Mouse (Mus musculus) large intestine, adult 2 months (tissue): ENCODE measurements around the gene Elmo3. TPM values are rescaled to one million over a fixed set of nuclear protein-coding genes. Genes with fewer than 3 reads are reported as not detected.
A peak's percentile ranks its signal among the peaks of the same experiment; 100 is the strongest.

Experiments used
- DNase-seq: peaks from one replicate; pipeline ENCODE4 v3.0.0-alpha.2; 2012; ENCODE audit warnings: low read depth, low spot score
- WGBS: fragments of 180-500 bp; shearing (Covaris S2); methylation state at CpG from one replicate; pipeline ENCODE4 v1.1.7; 2018; 5-methylcytosine and 5-hydroxymethylcytosine counted together
- polyA plus RNA-seq: library from polyadenylated mRNA; depleted of rRNA; stranded (reverse); fragments of >200 nt; gene quantifications from 2 replicates; pipeline ENCODE4 v1.2.3, GENCODE M21; 2012; rRNA removed

Gene Elmo3
- 65.9 and 82.0 TPM in 2 replicates for polyA plus RNA-seq

- DNase-seq: peak; percentile 76
- 4% methylated on average over 30 of the region's 30 CpGs for WGBS
Measured at GRCm38 (mm10) chr8:105305211-105306145, at the start of gene Elmo3. Gene Elmo3 (plus strand): TSS chr8:105305601.

DNA sequence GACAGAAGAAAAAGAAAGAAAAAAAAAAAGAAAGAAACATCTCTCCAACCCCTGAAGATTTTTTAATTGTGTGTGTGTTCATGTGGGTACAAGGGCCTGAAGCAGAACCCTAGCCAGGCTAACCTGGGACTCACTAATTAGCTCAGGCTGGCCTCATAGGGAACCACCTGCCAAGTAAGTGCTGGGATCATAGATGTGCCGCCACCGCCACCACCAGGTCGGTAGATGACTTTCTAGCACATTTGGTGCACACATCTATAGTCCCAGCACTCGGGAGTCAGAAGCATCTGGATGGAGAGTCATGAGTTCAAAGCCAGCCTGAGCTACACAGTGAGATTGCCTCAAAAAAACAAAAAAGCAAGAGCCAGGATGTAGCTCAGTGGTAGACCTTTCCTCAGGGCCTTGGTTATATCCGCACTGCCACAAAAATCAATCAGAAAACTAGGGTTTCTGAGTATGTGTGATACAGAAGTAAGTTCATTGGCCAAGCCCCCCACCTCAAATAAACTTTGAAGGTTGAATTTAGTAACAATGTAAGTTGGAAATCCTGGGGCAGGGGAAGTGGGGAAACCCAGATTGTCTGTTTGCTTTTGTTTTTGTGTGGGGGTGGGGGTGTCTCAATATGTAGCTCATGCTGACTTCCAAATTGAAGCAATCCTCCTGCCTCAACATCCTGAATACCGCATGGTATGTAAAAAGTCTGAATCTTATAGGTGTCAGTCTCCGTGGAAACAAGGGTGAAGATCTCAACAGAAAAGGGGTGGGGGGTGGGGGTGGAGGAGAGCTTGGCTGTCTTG is 47.9 kb upstream of the Elmo3 start:
- 88% methylated on average over 7 of the region's 7 CpGs for WGBS
- DNase-seq: no peak

DNA sequence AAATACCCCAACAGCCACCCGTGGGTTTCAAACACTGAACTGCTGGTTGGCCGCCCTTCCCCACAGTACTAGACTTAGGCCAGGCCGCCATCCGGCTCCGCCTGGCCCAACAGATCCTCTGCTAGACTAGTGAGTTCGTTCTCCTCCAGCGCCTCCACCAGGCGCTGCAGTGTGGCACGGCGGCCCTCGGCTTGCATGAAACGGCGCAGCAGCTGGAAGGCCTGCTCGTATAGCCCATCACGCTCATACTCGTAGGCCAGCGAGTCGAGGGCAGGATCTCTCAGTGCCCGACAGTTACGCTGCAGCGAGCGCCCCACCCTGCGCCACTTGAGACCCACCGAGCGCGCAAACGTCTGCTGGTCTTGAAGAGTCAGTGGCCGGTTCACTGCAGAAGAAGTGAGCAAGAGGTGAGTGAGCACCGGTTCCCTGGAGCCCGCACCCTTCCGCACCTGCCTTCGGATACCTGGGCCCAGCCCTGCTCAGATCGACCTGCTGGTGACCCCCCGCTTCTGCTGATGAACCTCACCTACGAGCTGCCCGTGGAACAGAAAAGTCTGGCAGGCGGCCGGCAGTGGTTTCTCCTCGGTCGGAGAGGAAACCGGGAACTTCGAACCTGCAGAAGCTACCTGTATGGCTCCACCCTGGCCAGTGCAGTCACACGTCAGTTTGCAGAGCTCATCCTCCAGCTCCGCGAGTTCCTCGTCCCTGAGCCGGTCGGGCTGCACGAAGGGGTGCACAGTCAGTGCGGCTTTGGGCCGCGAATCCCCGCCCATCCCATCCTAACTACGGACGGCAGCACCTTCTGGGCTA is 46.3 kb upstream of the Elmo3 start:
- DNase-seq: no peak
- 73% methylated on average over 55 of the region's 55 CpGs for WGBS

GRCm38 (mm10) chr8:105259721-105260320 is 45.6 kb upstream of the Elmo3 start:
- DNase-seq: no peak
- WGBS: 29% methylated on average over 30 of the region's 30 CpGs

DNA sequence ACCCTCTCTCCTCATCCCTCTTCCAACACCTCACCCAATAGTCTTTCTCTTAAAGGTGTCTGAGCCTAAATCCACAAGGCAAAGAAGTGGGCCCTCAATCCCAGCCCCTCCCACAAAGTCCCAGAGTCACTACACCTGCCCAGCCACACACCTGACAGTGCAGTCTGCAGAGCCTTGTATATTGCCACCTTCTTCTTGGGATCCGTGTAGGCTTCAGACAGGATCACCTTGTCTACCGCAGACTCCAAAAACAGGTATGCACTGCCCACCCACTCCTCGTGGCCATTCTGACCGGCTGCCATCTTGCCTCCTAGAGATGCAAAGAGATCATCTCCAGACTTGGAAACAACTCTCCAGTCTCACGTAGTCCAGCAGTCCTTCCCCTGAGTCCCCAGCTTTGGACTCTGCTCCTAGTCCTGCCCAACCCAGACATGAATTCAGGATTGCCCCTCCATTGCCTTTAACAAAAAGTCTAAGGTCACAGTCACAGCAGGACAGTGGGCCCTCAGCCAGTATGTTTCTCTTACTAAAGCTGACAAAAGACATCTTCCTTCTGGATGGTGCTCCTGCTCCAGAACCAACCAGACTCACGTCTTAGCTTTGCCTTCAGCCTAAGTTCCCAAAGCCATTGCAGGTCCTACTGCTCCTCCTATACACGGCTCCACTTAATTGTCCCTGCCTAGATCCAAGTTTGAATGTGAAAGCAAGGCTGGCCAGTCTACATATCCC is 44.9 kb upstream of the Elmo3 start:
- DNase-seq: no peak
- 82% methylated on average over 7 of the region's 7 CpGs for WGBS

- no peak for DNase-seq
- WGBS: 84% methylated on average over 12 of the region's 12 CpGs
Measured at GRCm38 (mm10) chr8:105261326-105261980, 43.9 kb upstream of the Elmo3 start.

DNA sequence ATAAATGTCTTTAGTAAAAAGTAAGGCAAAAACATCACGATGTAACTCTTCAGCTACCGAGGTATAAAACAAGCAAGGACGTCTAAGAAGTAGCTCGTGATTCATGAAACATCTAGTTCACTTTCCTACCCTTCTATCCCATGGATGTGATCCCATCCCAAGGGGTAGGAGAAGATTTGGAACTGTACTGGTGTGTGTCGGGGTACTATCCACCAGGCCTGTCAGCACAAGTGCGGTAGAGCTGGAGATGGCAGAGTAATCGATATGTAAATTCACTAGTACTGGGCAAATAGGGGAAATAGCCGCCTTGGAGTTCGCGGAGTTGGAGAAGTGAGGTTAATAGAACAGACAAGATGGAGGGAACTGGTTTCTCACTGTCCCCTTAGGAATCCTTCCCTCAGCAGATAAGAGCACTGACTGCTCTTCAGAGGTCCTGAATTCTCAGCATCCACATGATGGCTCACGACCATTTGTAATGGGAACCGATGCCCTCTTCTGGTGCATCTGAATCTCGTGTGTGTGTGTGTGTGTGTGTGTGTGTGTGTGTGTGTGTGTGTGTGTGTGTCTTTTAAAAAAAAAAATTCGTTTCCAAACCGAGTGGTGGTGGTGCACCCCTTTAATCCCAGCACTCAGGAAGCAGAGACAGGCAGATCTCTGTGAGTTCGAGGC is 42.0 kb upstream of the Elmo3 start:
- no peak for DNase-seq
- 27% methylated on average over 16 of the region's 16 CpGs for WGBS

DNA sequence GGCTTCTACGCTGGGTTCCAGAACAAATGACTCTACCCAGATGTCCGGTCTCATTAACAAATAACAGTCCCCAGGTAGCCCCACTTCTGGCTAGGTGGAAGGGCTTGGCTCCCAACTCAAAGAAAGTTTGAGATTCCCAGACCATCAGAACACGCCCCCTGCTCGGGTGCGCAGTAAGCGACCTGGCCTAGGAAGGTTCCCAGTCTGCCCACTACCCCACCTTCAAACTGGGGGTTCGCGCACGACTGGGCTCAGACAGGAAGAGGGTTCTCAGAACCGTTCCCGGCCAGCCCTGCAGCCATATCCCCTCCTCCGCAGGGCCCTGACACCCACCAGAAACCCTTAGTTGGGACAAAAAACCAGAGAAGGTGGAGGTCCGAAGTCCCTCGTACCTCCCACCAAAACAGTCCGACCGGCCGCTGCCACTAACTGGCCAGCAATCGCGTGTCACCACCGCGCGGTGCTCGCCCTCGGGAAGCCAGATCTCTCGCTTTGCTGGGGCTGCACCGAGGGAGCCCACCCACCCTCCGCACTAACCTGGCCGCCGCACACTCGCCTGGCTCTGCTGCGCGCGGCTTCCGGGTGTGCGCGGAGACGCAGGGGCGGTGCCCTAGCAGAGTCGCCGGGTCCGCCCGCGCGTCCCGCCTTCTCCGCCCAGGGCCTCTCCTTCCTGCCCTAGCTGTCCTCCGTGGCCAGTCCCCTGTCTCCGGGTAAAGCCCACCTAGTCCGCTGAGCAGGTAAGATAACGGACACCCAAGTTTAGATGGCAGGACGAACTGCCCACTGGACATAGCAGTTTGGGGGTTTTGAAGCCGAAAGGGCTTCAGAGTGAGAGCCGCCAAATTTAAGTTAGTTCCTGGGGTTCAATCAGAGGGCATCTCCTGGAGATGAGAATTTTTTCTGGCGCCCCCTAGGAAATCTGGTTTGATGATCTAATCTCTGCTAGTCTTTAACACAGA is 41.1 kb upstream of the Elmo3 start, which contains the start of the genes Tradd and Fbxl8:
TSS of gene Tradd (minus strand) at position 586 of the 959 bp plus-strand sequence.
TSS of gene Fbxl8 (plus strand) at position 625 of the 959 bp plus-strand sequence.
- under 1% methylated on average over 54 of the region's 54 CpGs for WGBS
- DNase-seq: no peak

- no peak for DNase-seq
- WGBS: 2% methylated on average over 10 of the region's 10 CpGs
Measured at GRCm38 (mm10) chr8:105265128-105265527, 40.3 kb upstream of the Elmo3 start.

- WGBS: 81% methylated on average over 13 of the region's 13 CpGs
- DNase-seq: no peak
Measured at GRCm38 (mm10) chr8:105266775-105267174, 38.6 kb upstream of the Elmo3 start.

- DNase-seq: no peak
Measured at GRCm38 (mm10) chr8:105268342-105269074, 36.9 kb upstream of the Elmo3 start.

DNA sequence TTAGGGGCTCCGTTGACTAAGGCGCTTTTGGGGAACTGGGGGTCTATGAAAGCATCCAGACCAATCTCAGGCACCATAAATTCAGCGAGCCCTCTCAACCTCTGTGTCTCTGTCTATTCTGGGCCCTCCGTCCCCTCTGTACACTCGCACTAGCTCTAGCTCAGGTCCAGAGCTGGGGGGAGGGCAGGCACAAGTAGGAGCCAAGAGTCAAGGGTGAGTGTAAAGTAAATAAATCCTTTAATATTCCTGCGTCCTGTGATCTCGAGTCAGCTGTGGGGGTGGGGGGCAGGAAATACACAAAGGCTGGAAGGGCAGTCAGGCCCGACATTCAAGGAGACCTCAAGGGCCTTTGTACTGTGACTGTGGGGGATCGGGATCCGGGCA is 36.3 kb upstream of the Elmo3 start:
- DNase-seq: no peak
- 45% methylated on average over 10 of the region's 10 CpGs for WGBS

More at GRCm38 (mm10) chr8:105268342-105269074, 36.9 kb upstream of the Elmo3 start:
- 78% methylated on average over 65 of the region's 65 CpGs for whole genome bisulfite sequencing

DNA sequence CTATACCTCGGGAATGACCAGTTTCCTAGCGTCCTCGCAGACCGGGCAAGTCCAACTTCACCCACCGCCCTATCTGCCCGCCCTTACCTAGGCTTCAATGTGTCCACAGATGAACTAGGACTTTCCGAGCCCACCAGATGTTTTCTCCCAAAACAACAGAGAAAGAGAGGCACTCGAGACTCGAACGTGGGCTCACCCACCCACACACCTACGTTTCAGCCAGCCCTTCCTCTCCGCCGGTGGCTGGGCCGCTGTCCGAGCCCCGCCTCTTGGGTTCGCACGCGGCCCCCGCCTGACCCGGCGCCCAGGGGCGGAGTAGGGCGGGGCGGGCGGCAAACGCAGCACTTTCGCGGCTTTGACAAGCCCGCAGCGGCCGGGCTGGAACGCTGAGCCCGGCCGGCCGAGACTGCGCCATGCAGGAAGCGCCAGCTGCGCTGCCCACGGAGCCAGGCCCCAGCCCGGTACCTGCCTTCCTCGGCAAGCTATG is 35.9 kb upstream of the Elmo3 start, which contains the start of gene Hsf4:
TSS of gene Hsf4 (plus strand) at position 341 of the 487 bp plus-strand sequence.
- WGBS: 4% methylated on average over 42 of the region's 42 CpGs
- DNase-seq: no peak

- no peak for DNase-seq
- 26% methylated on average over 39 of the region's 39 CpGs for WGBS
Measured at GRCm38 (mm10) chr8:105270101-105270915, 35.1 kb upstream of the Elmo3 start.

DNA sequence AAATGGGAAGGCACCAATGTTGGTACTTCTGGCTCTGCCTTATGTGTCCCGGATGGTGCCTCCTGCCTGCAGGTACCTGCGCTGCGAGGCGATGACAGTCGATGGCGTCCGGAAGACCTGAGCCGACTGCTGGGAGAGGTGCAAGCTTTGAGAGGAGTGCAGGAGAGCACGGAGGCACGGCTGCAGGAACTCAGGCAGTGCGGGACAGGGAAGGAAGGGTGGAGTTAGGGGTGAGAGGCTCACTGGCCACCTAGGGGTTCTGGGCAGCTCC is 34.5 kb upstream of the Elmo3 start:
- 34% methylated on average over 11 of the region's 11 CpGs for WGBS
- no peak for DNase-seq
